Mouse (Mus musculus) testis, adult 2 months (tissue): ENCODE measurements around the gene Tpra1. TPM values are rescaled to one million over a fixed set of nuclear protein-coding genes. Genes with fewer than 3 reads are reported as not detected.

Experiments used
- H3K27ac ChIP-seq: fragments of 200-500 bp; 2 replicates; pipeline ENCODE4 v1.5.1; 2012; ENCODE audit warnings: low read depth, low read length; ENCODE audit not compliant: control insufficient read depth, insufficient read depth
- H3K27me3 ChIP-seq: fragments of 200-500 bp; 2 replicates; pipeline ENCODE4 v1.6.1; 2012; ENCODE audit warnings: mild to moderate bottlenecking, low read length, moderate library complexity; ENCODE audit not compliant: control insufficient read depth, insufficient read depth
- H3K36me3 ChIP-seq: fragments of 200-500 bp; 2 replicates; pipeline ENCODE4 v1.6.1; 2012; ENCODE audit warnings: mild to moderate bottlenecking, low read length; ENCODE audit not compliant: control insufficient read depth, insufficient read depth
- H3K4me1 ChIP-seq: fragments of 200-500 bp; 2 replicates; pipeline ENCODE4 v1.6.1; 2012; ENCODE audit warnings: low read length; ENCODE audit not compliant: control insufficient read depth, insufficient read depth
- H3K4me3 ChIP-seq: fragments of 200-500 bp; 2 replicates; pipeline ENCODE4 v1.5.1; 2012; ENCODE audit warnings: low read depth, mild to moderate bottlenecking, low read length, moderate library complexity, mixed read lengths; ENCODE audit not compliant: control insufficient read depth
- CTCF ChIP-seq: fragments of 200-500 bp; IDR thresholded peaks from 2 replicates; pipeline ENCODE4 v1.5.1; 2012; ENCODE audit warnings: low read depth, mild to moderate bottlenecking, inconsistent platforms, low read length, moderate library complexity; ENCODE audit not compliant: control insufficient read depth, insufficient read depth, insufficient replicate concordance
- POLR2A ChIP-seq: fragments of 200-500 bp; IDR thresholded peaks from 2 replicates; pipeline ENCODE4 v1.6.1; 2012; ENCODE audit warnings: low read depth, mild to moderate bottlenecking, inconsistent platforms, low read length, moderate library complexity; ENCODE audit not compliant: control insufficient read depth
- polyA plus RNA-seq: library from polyadenylated mRNA; depleted of rRNA; stranded (reverse); fragments of >200 nt; gene quantifications from 2 replicates; pipeline ENCODE4 v1.2.3, GENCODE M21; 2012

Gene Tpra1
- polyA plus RNA-seq, 1 experiment, result 17.1 TPM

DNA sequence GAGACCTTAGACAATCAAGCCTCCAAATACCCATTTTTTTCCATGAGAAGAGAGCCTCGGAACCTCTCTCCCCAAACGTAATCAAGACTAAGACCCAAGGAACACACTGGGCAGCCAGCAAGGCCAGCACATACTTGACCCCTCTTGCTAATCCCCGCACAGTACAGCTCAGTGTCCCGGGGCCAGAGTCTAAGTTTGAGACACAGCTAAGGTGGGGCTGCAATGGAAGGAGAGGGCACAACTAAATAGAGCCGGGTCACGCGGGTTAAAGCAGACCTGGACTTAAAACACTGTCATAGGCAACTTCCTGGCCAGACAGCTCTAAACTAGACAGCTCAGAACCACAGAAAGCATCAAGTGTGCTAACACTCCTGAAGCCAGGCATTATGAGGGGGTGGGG is 11.2 kb upstream of the Tpra1 start:
- TF ChIP-seq POLR2A (no peak), CTCF (no peak)
- H3K4me1 ChIP-seq, result no peaks in the 10 kb centered on the region
- no peak overlapping the region for H3K4me3 ChIP-seq
- H3K27me3 ChIP-seq, result no peaks in the 10 kb centered on the region
- H3K27ac ChIP-seq, result no peak overlapping the region
- H3K36me3 ChIP-seq, result no peaks in the 10 kb centered on the region

- TF ChIP-seq CTCF (peak; percentile 89; the same call in 1 of the 2 replicates), POLR2A (no peak)
- Histone ChIP-seq H3K27me3 (no peaks in the 10 kb centered on the region), H3K36me3 (no peaks in the 10 kb centered on the region), H3K4me1 (peaks cover 2% of the 10 kb centered on the region; the same call in 1 of the 2 replicates), H3K27ac (no peak overlapping the region), H3K4me3 (no peak overlapping the region)
Measured at GRCm38 (mm10) chr6:88893559-88893958, 8.5 kb upstream of the Tpra1 start.

DNA sequence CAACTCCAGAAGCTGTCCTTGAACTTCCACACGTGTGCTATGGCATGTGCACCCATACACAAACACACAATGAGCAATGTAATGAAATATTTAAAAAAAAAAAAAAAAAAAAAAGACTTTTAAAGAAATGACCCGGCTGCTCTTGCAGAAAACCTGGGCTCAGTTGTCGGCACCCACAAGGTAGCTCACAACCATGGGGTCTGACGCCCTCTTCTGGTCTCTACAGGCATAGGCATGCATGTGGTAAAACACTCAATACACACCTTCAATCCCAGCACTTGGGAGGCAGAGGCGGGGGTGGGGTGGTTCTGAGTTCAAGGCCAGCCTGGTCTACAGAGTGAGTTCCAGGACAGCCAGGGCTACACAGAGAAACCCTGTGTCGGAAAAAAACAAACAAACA is 6.1 kb upstream of the Tpra1 start:
- H3K4me3 ChIP-seq, result no peak overlapping the region
- H3K4me1 ChIP-seq, result peaks cover 7% of the 10 kb centered on the region
- no peaks in the 10 kb centered on the region for H3K36me3 ChIP-seq
- TF ChIP-seq CTCF, result no peak; the same call in 1 of the 2 replicates
- no peak for TF ChIP-seq POLR2A
- H3K27ac ChIP-seq, result no peak overlapping the region
- H3K27me3 ChIP-seq, result no peaks in the 10 kb centered on the region

GRCm38 (mm10) chr6:88897246-88897645 is 4.8 kb upstream of the Tpra1 start:
- Histone ChIP-seq H3K4me1 (peaks cover 12% of the 10 kb centered on the region), H3K27ac (no peak overlapping the region), H3K4me3 (no peak overlapping the region), H3K27me3 (no peaks in the 10 kb centered on the region), H3K36me3 (no peaks in the 10 kb centered on the region)
- TF ChIP-seq POLR2A (no peak), CTCF (no peak)

DNA sequence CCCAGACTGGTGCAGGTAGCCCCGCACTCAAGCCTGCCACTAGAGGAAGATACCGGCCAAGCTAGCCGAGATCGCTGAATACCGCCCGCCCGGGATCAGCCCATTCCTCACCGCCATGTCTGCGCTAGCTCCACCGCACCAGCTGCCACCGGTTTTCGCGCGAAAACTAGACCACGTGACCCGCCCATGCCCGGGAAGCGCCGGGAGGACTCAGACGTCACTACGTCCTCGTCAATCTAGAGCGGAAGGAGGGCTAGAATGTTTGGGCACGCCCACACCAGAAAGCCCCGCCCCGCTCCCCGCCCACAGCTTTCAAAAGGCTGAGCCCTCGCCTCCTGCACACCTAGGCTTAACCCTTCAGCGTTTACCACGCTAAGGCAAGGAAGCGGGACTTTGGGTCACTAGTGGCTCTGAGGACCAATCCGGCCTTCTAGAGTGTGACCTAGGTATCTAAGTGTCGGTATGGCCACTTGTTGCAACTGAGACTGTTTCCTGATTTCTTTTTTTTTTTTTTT is 3.5 kb upstream of the Tpra1 start, which contains the start of gene Mcm2:
TSS of gene Mcm2 (minus strand) at position 247 of the 515 bp plus-strand sequence.
- Histone ChIP-seq H3K4me3 (peak within 1 kb of the TSS; percentile 90), H3K36me3 (no peaks in the 10 kb centered on the region), H3K27me3 (no peaks in the 10 kb centered on the region), H3K4me1 (peaks cover 22% of the 10 kb centered on the region), H3K27ac (no peak within 1 kb of the TSS; the same call in 1 of the 2 replicates)
- TF ChIP-seq POLR2A (no peak), CTCF (no peak)

- H3K4me3 ChIP-seq, result no peak overlapping the region
- no peak overlapping the region for H3K27ac ChIP-seq
- no peaks in the 10 kb centered on the region for H3K27me3 ChIP-seq
- H3K36me3 ChIP-seq, result no peaks in the 10 kb centered on the region
- H3K4me1 ChIP-seq, result peaks cover 22% of the 10 kb centered on the region
- no peak for TF ChIP-seq CTCF
- no peak for TF ChIP-seq POLR2A
Measured at GRCm38 (mm10) chr6:88899086-88899485, 3.0 kb upstream of the Tpra1 start.

DNA sequence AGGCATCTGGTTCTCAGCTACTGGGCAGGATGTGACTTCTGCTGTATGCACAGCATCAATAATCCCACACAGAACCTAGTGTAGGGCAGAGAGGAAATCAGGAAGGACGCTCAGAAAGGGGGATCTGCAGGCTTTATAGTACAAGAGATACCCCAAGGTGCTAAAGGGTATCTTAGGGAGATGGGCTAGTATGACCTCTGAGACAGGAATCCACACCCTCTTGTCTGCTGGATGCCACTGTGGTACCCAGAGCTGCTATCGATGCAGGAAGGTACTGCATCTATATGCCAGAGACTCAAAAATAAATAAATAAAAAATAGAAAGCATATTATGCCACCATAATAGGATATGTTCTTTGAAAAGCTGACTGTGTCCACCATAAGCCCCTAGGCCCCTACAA is 2.4 kb upstream of the Tpra1 start:
- H3K4me3 ChIP-seq, result no peak overlapping the region
- no peaks in the 10 kb centered on the region for H3K27me3 ChIP-seq
- peaks cover 22% of the 10 kb centered on the region for H3K4me1 ChIP-seq
- no peak for TF ChIP-seq POLR2A
- TF ChIP-seq CTCF, result no peak
- no peak overlapping the region for H3K27ac ChIP-seq
- H3K36me3 ChIP-seq, result no peaks in the 10 kb centered on the region
